Mouse (Mus musculus): ENCODE results near the gene Gjc1.

DNA sequence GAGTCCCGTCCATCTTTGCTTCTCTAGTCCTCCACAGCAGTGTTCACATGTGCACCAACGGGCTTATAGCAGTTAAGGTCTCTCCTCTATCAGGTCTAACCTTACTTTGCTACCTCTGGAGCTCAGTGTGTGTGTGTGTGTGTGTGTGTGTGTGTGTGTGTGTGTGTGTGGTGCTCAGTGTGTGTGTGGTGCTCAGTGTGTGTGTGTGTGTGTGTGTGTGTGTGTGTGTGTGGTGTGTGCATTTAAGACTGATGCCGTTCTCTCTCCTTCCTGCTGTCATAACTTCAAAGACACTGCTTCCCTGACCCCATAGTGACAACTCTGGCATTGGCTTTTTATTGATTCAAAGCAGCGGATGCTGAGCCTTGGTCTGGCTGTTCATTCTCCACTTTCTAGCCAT, 16.0 kb upstream of the Gjc1 start, which contains the start of gene Higd1b:
- TF ChIP-seq CTCF (IDR thresholded peaks at IDR 0.05; ENCODE audit: low read depth, low read length) (no peak), POLR2A (IDR thresholded peaks at IDR 0.05; ENCODE audit: borderline replicate concordance, low read depth, low read length) (no peak)

Measured in bone marrow macrophage, adult 2 months (primary cell).